Mouse (Mus musculus) bone marrow, adult 2 months (tissue): ENCODE measurements around the gene Mob3a.

Experiments
- CTCF ChIP-seq: fragments of 200-500 bp; IDR thresholded peaks from 2 replicates; pipeline ENCODE4 v1.5.1; 2011; ENCODE audit warnings: low read length, control low read depth; ENCODE audit not compliant: control insufficient read depth, insufficient read depth
- POLR2A ChIP-seq: fragments of 200-500 bp; IDR thresholded peaks from 2 replicates; pipeline ENCODE4 v1.6.1; 2011; ENCODE audit warnings: low read depth, mild to moderate bottlenecking, control low read depth, low read length, borderline replicate concordance; ENCODE audit not compliant: control insufficient read depth

GRCm38 (mm10) chr10:80700038-80700504 lies 1.7 kb downstream of the Mob3a start:
- TF ChIP-seq CTCF (no peak), POLR2A (no peak)
